Mouse (Mus musculus) T-helper 2 cell (primary cell): ENCODE measurements around the gene Foxn1.

Experiments used
- in situ Hi-C: fragments of 300-600 bp; cut with MboI, MseI; formaldehyde crosslinking; loops from one replicate; pipeline ENCODE4 v1.15.1; 2025; ENCODE audit warnings: high pct_unique_total_duplicates

Gene Foxn1

DNA sequence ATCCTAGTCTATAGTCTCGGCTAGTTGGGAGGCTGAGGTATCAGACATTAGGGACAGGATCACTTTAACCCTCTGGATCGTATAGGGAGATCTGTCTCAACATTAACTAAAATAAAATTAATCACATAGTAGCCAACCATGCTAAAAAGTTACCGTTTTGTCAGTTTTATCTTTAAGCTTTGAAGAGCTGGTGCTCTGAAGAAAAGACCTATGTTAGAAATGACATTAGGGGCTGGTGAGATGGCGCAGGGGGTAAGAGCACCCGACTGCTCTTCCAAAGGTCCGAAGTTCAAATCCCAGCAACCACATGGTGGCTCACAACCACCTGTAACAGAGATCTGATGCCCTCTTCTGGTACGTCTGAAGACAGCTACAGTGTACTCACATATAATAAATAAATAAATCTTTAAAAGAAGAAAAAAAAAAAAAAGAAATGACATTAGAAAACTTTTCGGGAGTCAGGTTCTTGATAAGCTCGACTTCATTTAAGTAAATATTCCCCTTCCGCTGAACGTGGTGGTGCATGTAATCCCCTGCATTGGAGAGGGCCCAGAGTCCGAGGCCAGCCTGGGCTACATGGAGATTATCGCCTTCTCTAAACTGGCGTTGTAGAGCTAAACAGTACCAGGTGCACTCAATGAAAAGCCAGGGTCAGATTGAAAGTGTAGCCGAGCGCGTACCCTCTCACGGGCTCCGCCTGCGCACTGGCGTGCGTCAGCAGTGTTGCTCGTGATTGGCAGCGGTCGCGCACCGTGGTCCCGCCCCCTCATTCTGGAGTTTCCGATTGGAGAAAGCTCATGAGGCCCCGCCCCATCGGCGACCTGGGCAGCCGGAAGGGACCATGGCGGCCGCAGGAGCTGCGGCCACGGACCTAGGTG, 58.5 kb downstream of the Foxn1 start, which contains the start of gene Pigs:
Gene Pigs, plus strand, starts transcription at position 782 of the 878 bp plus-strand sequence.
- in situ Hi-C loops: no loop called here

- in situ Hi-C loops: no loop called here
Observed at GRCm38 (mm10) chr11:78327215-78327614, 59.1 kb downstream of the Foxn1 start.

DNA sequence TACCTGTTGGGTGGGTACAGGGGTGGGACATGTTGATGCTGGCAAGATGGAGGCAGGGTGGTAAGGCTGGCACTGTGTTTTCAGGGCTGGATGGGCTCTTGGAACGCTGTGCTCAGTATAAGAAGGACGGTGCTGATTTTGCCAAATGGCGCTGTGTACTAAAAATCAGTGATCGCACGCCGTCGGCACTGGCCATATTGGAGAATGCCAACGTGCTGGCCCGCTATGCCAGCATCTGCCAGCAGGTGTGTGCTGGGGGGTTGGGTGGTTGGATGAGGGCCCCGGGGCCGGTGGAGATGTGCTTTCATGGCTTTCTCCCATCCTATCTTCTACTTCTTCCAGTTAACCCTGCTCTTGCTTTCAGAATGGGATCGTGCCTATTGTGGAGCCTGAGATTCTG, 61.4 kb downstream of the Foxn1 start:
- in situ Hi-C loops: no loop called here

GRCm38 (mm10) chr11:78324000-78324785, 62.2 kb downstream of the Foxn1 start:
- in situ Hi-C loops: no loop called here

- in situ Hi-C loops: no loop called here
Observed at GRCm38 (mm10) chr11:78322860-78323259, 63.5 kb downstream of the Foxn1 start, which contains the start of gene Aldoc. Gene Aldoc (plus strand): TSS chr11:78322968.

DNA sequence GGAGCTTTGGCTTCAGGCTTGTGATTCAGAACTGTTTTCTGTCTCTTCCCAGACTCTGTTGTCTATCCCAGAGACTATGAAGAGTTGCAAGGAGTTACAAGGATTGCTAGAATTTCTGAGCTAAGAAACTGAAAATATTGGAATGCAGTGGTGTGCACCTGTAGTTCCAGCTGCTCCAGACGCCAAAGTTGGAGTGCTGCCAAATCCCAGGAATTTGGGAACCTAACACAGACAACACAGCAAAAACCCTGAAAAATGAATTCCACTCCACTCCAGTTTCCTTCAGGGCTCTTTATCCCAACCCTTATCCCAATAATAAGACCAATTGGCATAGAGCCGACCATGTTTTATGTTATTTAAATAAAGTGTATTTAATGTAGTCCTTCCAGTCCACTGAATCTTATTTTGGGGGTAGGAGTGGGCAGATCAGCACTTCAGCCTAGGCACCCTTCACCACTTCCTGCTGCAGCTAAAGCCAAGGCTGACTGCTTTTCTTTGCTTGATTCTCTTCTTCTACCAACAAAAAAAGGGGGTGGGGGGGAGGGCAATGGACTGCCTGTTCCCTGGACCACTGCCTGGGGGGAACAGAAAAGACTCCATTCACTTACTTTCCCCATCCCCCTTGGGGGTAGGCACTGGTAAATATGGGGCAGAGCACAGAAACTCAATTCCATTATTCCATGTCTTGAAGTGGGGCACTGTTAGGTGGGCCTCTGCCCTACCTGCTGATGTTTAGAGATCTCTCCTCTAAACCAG, 64.1 kb downstream of the Foxn1 start:
- in situ Hi-C loops: no loop called here

GRCm38 (mm10) chr11:78318411-78318810, 67.9 kb downstream of the Foxn1 start:
- in situ Hi-C loops: no loop called here

GRCm38 (mm10) chr11:78313662-78314061, 72.7 kb downstream of the Foxn1 start:
- in situ Hi-C loops: no loop called here

GRCm38 (mm10) chr11:78310861-78311511, 75.4 kb downstream of the Foxn1 start:
- in situ Hi-C loops: no loop called here
